Mouse (Mus musculus): ENCODE data around the gene Hist1h1d. TPM values are rescaled to one million over a fixed set of nuclear protein-coding genes. Genes with fewer than 3 reads are reported as not detected.
"Not testable (repeated sequence)": the region's sequence is repeated elsewhere in the genome, so short reads cannot be mapped to it uniquely, and the experiment has no call there.

Hist1h1d gene
- polyA plus RNA-seq, 1 experiment from 2014 or later = 0.64 TPM

DNA sequence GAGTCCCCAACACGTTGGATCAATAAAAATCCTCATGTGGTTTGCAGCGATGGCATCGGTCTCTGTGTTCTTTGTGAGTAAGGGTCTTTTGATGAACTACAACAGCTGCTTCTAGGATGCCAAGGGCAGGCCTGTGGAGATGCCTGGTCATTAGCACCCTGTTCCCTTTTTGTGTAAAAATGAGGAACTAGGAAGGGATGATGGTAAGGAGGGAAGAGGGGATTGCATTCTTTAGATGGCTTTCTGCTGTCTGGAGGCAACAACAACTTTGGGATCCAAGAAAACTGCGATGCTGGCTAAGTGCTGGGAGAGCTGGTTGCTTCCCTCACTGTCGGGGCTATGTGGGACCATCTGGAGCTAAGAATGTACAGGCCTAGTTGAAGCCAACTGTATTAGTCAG is 14.8 kb upstream of the Hist1h1d start:
- Histone ChIP-seq H3K36me3 (no peaks in the 10 kb centered on the region), H3K4me3 (no peak overlapping the region), H3K4me2 (replicated peaks) (no peak overlapping the region), H3K9ac (no peak overlapping the region), H3K27me3 (no peaks in the 10 kb centered on the region), H3K4me1 (peaks cover 17% of the 10 kb centered on the region), H3K27ac (peak overlapping the region; percentile 50; the same call in 1 of the 2 replicates), H3K9me3 (no peaks in the 10 kb centered on the region)
- no peak for ATAC-seq (ENCODE audit: insufficient number of reproducible peaks, insufficient read depth, low FRiP score, low TSS enrichment)
- WGBS = 68% methylated on average over 5 of the region's 5 CpGs

DNA sequence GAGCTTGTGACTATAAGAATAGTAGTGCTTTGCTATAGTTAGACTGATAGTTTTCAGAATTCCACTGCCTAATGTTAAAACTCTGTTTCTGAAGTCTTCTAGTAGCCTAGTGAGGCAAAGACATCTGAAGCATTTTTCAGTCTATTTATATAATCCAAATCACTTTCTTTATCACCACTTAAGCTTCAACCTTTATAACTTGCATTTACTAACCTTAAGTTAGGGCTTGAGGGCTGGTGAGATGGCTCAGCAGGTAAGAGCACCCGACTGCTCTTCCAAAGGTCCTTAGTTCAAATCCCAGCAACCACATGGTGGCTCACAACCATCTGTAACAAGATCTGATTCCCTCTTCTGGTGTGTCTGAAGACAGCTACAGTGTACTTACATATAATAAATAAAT is 13.2 kb upstream of the Hist1h1d start:
- 52% methylated on average over 1 of the region's 1 CpGs for WGBS
- not testable (repeated sequence) for H3K27me3 ChIP-seq
- peaks cover 17% of the 10 kb centered on the region for H3K4me1 ChIP-seq

DNA sequence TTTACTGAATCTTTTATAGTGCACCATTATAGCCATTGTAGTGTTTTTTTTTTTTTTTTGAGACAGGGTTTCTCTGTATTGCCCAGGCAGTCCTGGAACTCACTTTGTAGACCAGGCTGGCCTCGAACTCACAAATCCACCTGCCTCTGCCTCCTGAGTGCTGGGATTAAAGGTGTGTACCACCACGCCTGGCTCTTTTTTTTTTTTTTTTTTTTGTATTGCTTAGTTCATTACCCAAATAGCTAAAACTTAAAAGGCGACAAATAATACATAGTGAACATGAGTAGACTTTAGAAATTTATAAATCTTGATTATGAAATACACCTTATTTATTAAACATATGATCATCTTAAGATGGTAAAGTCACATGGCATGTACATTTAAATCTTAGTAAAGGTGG is 11.6 kb upstream of the Hist1h1d start:
- H3K4me1 ChIP-seq = peaks cover 12% of the 10 kb centered on the region
- H3K4me3 ChIP-seq = no peak overlapping the region
- no peaks in the 10 kb centered on the region for H3K27me3 ChIP-seq
- H3K27ac ChIP-seq = no peak overlapping the region
- H3K9me3 ChIP-seq = no peaks in the 10 kb centered on the region
- H3K4me2 ChIP-seq (replicated peaks) = no peak overlapping the region
- 74% methylated on average over 3 of the region's 3 CpGs for WGBS
- H3K36me3 ChIP-seq = no peaks in the 10 kb centered on the region
- no peak for ATAC-seq (ENCODE audit: insufficient number of reproducible peaks, insufficient read depth, low FRiP score, low TSS enrichment)
- no peak overlapping the region for H3K9ac ChIP-seq

More for the DNA sequence above, 13.2 kb upstream of the Hist1h1d start:
- not testable (repeated sequence) for H3K27ac ChIP-seq; H3K4me3 ChIP-seq; H3K9ac ChIP-seq; ATAC-seq (ENCODE audit: insufficient number of reproducible peaks, insufficient read depth, low FRiP score, low TSS enrichment); H3K9me3 ChIP-seq; H3K36me3 ChIP-seq; H3K4me2 ChIP-seq (replicated peaks)

DNA sequence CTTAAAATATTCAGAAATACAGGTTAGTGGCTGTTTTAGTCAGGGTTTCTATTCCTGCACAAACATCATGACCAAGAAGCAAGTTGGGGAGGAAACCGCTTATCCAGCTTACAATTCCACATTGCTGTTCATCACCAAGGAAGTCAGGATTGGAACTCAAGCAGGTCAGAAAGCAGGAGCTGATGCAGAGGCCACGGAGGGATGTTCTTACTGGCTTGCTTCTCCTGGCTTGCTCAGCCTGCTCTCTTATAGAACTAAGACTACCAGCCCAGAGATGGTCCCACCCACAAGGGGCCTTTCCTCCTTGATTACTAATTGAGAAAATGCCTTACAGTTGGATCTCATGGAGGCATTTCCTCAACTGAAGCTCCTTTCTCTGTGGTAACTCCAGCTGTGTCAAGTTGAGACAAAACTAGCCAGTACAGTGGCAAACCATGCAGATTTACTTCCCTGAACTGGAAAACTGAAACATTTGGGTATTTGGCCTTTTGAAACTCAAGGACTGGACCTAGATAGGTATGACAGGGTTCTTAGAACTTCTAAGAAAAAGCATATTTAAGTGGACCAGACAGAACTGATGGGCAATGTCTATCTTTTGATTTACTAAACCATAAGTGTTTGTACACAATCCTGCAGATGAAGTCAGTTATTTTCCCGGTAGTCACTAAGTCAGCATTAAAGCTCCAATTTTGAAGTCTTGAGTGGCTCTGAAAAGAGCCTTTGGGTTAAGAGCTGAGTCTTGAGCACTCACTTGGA is 10.7 kb upstream of the Hist1h1d start:
- H3K4me2 ChIP-seq (replicated peaks) = peak overlapping the region; percentile 64
- H3K9ac ChIP-seq = peak overlapping the region; percentile 63
- not testable (repeated sequence) for H3K9me3 ChIP-seq; H3K4me1 ChIP-seq; ATAC-seq (ENCODE audit: insufficient number of reproducible peaks, insufficient read depth, low FRiP score, low TSS enrichment); H3K27me3 ChIP-seq; H3K36me3 ChIP-seq
- H3K4me3 ChIP-seq = peak overlapping the region; percentile 40
- WGBS = 3% methylated on average over 3 of the region's 3 CpGs
- H3K27ac ChIP-seq = peak overlapping the region; percentile 89

DNA sequence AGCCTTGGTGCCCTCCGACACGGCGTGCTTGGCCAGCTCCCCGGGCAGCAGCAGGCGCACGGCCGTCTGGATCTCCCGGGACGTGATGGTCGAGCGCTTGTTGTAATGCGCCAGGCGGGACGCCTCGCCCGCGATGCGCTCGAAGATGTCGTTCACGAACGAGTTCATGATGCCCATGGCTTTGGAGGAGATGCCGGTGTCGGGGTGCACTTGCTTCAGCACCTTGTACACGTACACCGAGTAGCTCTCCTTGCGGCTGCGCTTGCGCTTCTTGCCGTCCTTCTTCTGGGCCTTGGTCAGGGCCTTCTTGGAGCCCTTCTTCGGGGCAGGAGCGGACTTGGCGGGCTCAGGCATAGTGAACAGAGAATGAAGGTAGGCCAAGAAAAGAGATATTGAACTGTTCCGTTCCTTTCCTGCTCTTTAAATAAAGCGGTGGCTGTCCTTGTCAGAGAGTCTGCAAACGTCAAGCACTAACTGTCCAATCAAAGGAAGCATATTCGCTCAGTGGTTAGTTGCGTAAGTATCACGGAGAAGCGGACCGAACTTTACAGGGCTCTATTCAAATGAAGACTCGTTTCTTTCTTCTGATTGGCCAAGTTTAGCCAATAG is 10.0 kb upstream of the Hist1h1d start, which contains the start of gene Hist1h2bh:
Hist1h2bh (minus strand) TSS at position 394 of the 609 bp plus-strand sequence.
- not testable (repeated sequence) for H3K27me3 ChIP-seq, H3K4me1 ChIP-seq, H3K36me3 ChIP-seq, H3K9me3 ChIP-seq
- Histone ChIP-seq H3K4me3 (peak within 1 kb of the TSS; percentile 47), H3K27ac (peak within 1 kb of the TSS; percentile 96), H3K9ac (peak within 1 kb of the TSS; percentile 63), H3K4me2 (replicated peaks) (peak within 1 kb of the TSS; percentile 68)
- under 1% methylated on average over 37 of the region's 42 CpGs for WGBS
- peak; percentile 94 for ATAC-seq (ENCODE audit: insufficient number of reproducible peaks, insufficient read depth, low FRiP score, low TSS enrichment)

DNA sequence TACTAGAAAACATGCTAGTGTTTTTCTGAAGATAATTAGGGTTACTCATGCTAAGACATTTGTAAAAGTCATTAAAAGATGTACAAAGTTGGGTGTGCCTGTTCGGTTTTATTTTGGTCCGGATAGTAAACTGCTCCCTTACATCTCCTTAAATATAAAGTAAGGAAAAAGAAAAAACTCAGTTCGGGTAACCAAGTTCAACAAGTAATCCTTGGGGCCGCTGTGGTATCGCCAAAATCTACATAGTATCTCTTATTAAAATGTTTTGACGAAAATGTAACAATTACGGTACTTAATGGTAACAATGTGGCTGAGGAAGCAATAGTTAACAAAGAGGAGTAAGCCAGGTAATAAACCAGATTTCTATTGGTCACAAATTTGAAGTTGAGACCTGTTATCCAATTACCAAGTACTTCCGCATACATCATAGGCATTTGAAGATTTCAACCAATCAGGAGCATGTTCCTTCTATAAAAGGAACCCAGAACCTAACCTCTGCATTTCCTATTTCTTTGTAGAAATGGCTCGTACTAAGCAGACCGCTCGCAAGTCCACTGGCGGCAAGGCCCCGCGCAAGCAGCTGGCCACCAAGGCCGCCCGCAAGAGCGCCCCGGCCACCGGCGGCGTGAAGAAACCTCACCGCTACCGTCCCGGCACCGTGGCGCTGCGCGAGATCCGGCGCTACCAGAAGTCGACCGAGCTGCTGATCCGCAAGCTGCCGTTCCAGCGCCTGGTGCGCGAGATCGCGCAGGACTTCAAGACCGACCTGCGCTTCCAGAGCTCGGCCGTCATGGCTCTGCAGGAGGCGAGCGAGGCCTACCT is 8.9 kb upstream of the Hist1h1d start, which contains the start of gene Hist1h3f:
Hist1h3f (plus strand) TSS at position 88 of the 822 bp plus-strand sequence.
- under 1% methylated on average over 35 of the region's 45 CpGs for WGBS
- no peaks in the 10 kb centered on the region for H3K9me3 ChIP-seq
- H3K4me3 ChIP-seq = peak within 1 kb of the TSS; percentile 47
- no peaks in the 10 kb centered on the region for H3K27me3 ChIP-seq
- peak within 1 kb of the TSS; percentile 68 for H3K4me2 ChIP-seq (replicated peaks)
- peak within 1 kb of the TSS; percentile 96 for H3K27ac ChIP-seq
- H3K36me3 ChIP-seq = no peaks in the 10 kb centered on the region
- peak within 1 kb of the TSS; percentile 64 for H3K9ac ChIP-seq
- H3K4me1 ChIP-seq = peaks cover 5% of the 10 kb centered on the region; the same call in 1 of the 2 replicates
- ATAC-seq (ENCODE audit: insufficient number of reproducible peaks, insufficient read depth, low FRiP score, low TSS enrichment) = peak; percentile 86

DNA sequence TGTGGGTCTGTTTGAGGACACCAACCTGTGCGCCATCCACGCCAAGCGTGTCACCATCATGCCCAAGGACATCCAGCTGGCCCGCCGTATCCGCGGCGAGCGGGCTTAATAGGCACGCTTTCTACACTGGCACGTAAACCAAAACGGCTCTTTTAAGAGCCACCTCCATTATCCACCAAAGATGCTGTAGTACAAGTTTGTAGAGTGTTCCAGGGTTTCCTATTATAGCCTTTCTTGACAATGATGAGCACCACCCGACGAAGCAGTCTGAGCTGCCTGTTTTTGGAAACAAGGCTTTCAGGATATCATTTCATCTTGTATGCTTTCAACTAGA is 8.3 kb upstream of the Hist1h1d start:
- peak overlapping the region; percentile 41 for H3K4me2 ChIP-seq (replicated peaks)
- not testable (repeated sequence) for H3K36me3 ChIP-seq; H3K27me3 ChIP-seq; ATAC-seq (ENCODE audit: insufficient number of reproducible peaks, insufficient read depth, low FRiP score, low TSS enrichment); H3K9me3 ChIP-seq; H3K4me1 ChIP-seq
- peak overlapping the region; percentile 47 for H3K4me3 ChIP-seq
- WGBS = 0% methylated on average over 12 of the region's 14 CpGs
- peak overlapping the region; percentile 64; the same call in 1 of the 2 replicates for H3K9ac ChIP-seq
- peak overlapping the region; percentile 91 for H3K27ac ChIP-seq

DNA sequence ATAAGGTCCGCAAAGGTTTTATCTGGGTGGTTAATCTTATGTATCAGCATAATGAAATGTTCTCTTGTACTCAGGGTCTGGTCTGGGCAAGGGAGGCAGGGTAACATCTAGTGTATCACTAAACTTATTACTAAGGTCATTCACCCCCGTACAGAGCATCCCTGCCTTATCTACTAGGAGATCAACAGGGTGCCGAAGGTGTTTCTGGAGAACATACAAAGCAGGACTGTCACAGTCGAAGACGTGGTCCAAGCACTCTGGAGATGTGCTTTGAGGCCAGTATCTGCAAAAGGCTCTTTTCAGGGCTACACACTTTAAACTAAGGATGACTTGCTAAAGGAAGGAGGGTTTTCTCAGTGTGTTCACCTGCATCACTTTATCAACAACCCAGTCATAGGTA is 6.4 kb upstream of the Hist1h1d start:
- Histone ChIP-seq H3K27ac (0 out of 2 replicates have a peak overlapping the region, but pooled peaks have one; percentile 19), H3K4me2 (replicated peaks) (no peak overlapping the region)
- WGBS = 70% methylated on average over 5 of the region's 5 CpGs

DNA sequence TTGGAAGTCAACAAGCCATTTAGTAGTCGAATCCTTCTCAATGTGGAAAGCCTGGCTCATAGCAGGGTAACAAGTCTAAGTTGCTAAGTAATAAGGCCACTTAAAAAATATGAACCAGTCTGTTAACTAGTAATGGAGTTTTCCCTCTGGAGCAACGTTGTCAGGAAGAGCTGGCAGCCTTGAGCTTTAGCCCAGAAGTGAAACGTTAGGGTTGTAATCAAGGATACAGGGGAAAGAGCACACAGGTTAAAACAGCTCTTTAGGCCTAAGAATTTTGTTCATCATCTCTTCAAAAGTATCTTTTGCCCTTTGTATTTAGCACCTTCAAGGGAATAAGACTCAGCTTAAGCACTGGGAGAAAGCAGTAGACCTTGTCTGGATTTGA is 2.3 kb upstream of the Hist1h1d start:
- no peaks in the 10 kb centered on the region for H3K36me3 ChIP-seq
- H3K4me1 ChIP-seq = 0 out of 2 replicates have a peak, but pooled peaks cover 10% of the 10 kb centered on the region
- peak overlapping the region; percentile 55 for H3K9ac ChIP-seq
- H3K4me3 ChIP-seq = peak overlapping the region; percentile 43
- H3K27ac ChIP-seq = peak overlapping the region; percentile 96
- H3K9me3 ChIP-seq = no peaks in the 10 kb centered on the region
- no peaks in the 10 kb centered on the region for H3K27me3 ChIP-seq
- peak overlapping the region; percentile 50 for H3K4me2 ChIP-seq (replicated peaks)
- no peak for ATAC-seq (ENCODE audit: insufficient number of reproducible peaks, insufficient read depth, low FRiP score, low TSS enrichment)
- 9% methylated on average over 3 of the region's 3 CpGs for WGBS

More for the DNA sequence above, 6.4 kb upstream of the Hist1h1d start:
- no peak overlapping the region for H3K9ac ChIP-seq
- H3K9me3 ChIP-seq = no peaks in the 10 kb centered on the region
- peaks cover 10% of the 10 kb centered on the region; the same call in 1 of the 2 replicates for H3K4me1 ChIP-seq
- H3K27me3 ChIP-seq = no peaks in the 10 kb centered on the region
- no peaks in the 10 kb centered on the region for H3K36me3 ChIP-seq
- ATAC-seq (ENCODE audit: insufficient number of reproducible peaks, insufficient read depth, low FRiP score, low TSS enrichment) = no peak
- no peak overlapping the region for H3K4me3 ChIP-seq

DNA sequence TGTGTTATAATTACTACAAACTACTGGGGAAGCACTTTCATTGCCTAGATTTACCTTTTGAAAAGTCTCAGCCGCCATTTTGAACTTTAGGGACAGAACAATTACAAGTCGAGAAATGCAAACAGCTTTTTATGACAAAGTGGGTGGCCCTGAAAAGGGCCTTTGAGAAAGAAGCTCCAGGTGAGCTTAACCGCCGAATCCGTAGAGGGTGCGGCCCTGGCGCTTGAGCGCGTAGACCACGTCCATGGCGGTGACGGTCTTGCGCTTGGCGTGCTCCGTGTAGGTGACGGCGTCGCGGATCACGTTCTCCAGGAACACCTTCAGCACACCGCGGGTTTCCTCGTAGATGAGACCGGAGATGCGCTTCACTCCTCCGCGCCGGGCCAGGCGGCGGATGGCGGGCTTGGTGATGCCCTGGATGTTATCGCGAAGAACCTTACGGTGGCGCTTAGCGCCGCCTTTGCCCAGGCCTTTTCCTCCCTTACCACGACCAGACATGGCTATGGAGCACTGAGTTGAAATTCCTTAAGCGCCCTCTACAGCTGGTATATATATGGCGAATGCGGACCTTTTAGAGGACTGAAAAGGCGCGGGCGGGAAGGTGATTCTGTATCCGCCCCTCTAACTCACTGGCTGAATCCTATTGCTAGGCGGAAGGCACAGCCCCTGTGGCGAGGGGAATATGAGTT is 1.8 kb upstream of the Hist1h1d start, which contains the start of gene Hist1h4f:
Hist1h4f (minus strand) TSS at position 503 of the 689 bp plus-strand sequence.
- peak; percentile 82 for ATAC-seq (ENCODE audit: insufficient number of reproducible peaks, insufficient read depth, low FRiP score, low TSS enrichment)
- peak within 1 kb of the TSS; percentile 96 for H3K27ac ChIP-seq
- not testable (repeated sequence) for H3K27me3 ChIP-seq, H3K36me3 ChIP-seq, H3K9me3 ChIP-seq
- WGBS = under 1% methylated on average over 47 of the region's 47 CpGs
- peak within 1 kb of the TSS; percentile 43 for H3K4me3 ChIP-seq
- H3K4me2 ChIP-seq (replicated peaks) = peak within 1 kb of the TSS; percentile 50
- 0 out of 2 replicates have a peak, but pooled peaks cover 10% of the 10 kb centered on the region for H3K4me1 ChIP-seq
- H3K9ac ChIP-seq = peak within 1 kb of the TSS; percentile 55
